In the genomic region with DNA sequence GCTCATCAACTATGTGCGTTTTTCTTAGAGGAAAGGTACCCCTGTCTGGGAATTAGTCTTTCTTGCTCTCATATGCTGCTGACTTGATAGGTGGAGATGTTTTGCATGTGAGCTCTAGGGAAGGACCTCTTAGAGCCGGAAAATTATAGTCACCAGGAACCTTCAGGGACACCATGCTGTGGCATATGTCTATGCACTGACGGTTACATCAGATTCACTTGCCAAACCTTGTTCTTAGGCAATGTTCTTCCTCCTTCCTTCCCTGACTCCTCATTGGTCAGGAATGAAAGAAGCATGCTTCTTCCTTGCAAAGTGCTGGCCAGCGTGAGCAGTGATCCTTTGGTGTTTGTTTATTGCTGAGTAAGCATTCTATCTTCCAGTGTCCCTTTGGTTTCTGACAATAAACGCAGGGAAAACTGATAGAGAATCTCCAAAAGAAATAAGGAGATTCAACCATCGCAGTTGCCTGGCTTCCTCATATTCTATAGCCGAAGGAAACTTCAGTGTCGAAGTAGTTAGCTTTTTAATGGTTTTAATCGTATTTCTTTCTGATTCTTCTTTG, we compare ENCODE assay signal across 15 mouse cellular contexts. TPM values are rescaled to one million over a fixed set of nuclear protein-coding genes. Genes with fewer than 3 reads are reported as not detected.
A peak's percentile ranks its signal among the peaks of the same experiment; 100 is the strongest.
DNase-seq lines count a peak whose midpoint lies in the region; ATAC-seq and TF ChIP-seq lines count a peak whose summit lies in the region.
"Had no signal": no experiment of that assay in that cellular context is flagged by ENCODE, and none has a peak within 500 bp of the region (broad histone marks: within the 10 kb centered on the region; RNA-seq: fewer than 3 reads in every experiment).

No protein-coding gene starts in this region.

- no peaks in the 10 kb centered on the region for H3K36me3 ChIP-seq in forebrain, postnatal 0 days (ENCODE audit: insufficient read depth)
- no peaks in the 10 kb centered on the region for H3K36me3 ChIP-seq in forebrain, embryonic 10.5 days (replicated peaks)
- peaks cover 9% of the 10 kb centered on the region; the same call in 1 of the 2 replicates for H3K36me3 ChIP-seq in limb, embryonic 12.5 days
- peaks cover 26% of the 10 kb centered on the region for H3K36me3 ChIP-seq in limb, embryonic 10.5 days
- peaks cover 0 to 5% of the 10 kb centered on the region in 2 experiments for H3K36me3 ChIP-seq in CH12.LX (replicated peaks in 1 of 2; ENCODE audit: control insufficient read depth in 1 of 2, insufficient read depth in 1 of 2, low read length in 1 of 2)
- no peaks in the 10 kb centered on the region for H3K36me3 ChIP-seq in liver, postnatal 0 days (replicated peaks; ENCODE audit: insufficient read depth, low read length)
- H3K36me3 ChIP-seq: hindbrain, embryonic 12.5 days; stomach, embryonic 15.5 days had no signal

- TF ChIP-seq POLR2A in CH12.LX (IDR thresholded peaks at IDR 0.05; ENCODE audit: low read depth, low read length): no peak

- H3K27ac ChIP-seq in forebrain, postnatal 0 days (ENCODE audit: low read depth, low read length): no peak overlapping the region
- no peak overlapping the region for H3K27ac ChIP-seq in forebrain, embryonic 10.5 days
- H3K27ac ChIP-seq in limb, embryonic 12.5 days: no peak overlapping the region
- no peak overlapping the region for H3K27ac ChIP-seq in limb, embryonic 10.5 days
- no peak overlapping the region for H3K27ac ChIP-seq in CH12.LX (ENCODE audit: insufficient read depth, low read depth)
- H3K27ac ChIP-seq in liver, postnatal 0 days (ENCODE audit: low read depth): no peak overlapping the region
- H3K27ac ChIP-seq: forebrain, embryonic 13.5 days; hindbrain, embryonic 12.5 days; stomach, embryonic 15.5 days had no signal

- no peak for TF ChIP-seq CTCF in forebrain, postnatal 0 days (IDR thresholded peaks at IDR 0.05; ENCODE audit: low read depth)
- no peak for TF ChIP-seq CTCF in CH12.LX (conservative IDR thresholded peaks at IDR 0.05 in 1 of 2, IDR thresholded peaks at IDR 0.05 in 1 of 2; ENCODE audit: low read depth in 2 of 2, low read length in 2 of 2)
- no peak for TF ChIP-seq CTCF in liver, postnatal 0 days (IDR thresholded peaks at IDR 0.05; ENCODE audit: low read depth)

- H3K9ac ChIP-seq in forebrain, postnatal 0 days: no peak overlapping the region
- H3K9ac ChIP-seq in limb, embryonic 12.5 days (replicated peaks): no peak overlapping the region
- no peak overlapping the region for H3K9ac ChIP-seq in CH12.LX (ENCODE audit: insufficient read depth, low read depth)
- no peak overlapping the region for H3K9ac ChIP-seq in liver, postnatal 0 days (replicated peaks)
- H3K9ac ChIP-seq: hindbrain, embryonic 12.5 days; stomach, embryonic 15.5 days had no signal

- TF ChIP-seq RAD21 in CH12.LX (IDR thresholded peaks at IDR 0.05; ENCODE audit: low read depth, low read length): no peak

- H3K27me3 ChIP-seq in forebrain, postnatal 0 days (ENCODE audit: insufficient read depth, low read length): no peaks in the 10 kb centered on the region
- H3K27me3 ChIP-seq in forebrain, embryonic 10.5 days (ENCODE audit: poor library complexity, severe bottlenecking): peaks cover 45% of the 10 kb centered on the region
- no peaks in the 10 kb centered on the region for H3K27me3 ChIP-seq in limb, embryonic 12.5 days
- no peaks in the 10 kb centered on the region for H3K27me3 ChIP-seq in limb, embryonic 10.5 days (ENCODE audit: low read depth, poor library complexity, severe bottlenecking)
- no peaks in the 10 kb centered on the region for H3K27me3 ChIP-seq in CH12.LX (replicated peaks)
- no peaks in the 10 kb centered on the region for H3K27me3 ChIP-seq in liver, postnatal 0 days (ENCODE audit: insufficient read depth, low read length)
- H3K27me3 ChIP-seq: Patski; stomach, embryonic 15.5 days had no signal

- TF ChIP-seq EP300 in CH12.LX (IDR thresholded peaks at IDR 0.05; ENCODE audit: low read length): no peak; the same call in 1 of the 2 replicates
- 0 out of 2 replicates have a peak, but pooled peaks have one; percentile 22 for TF ChIP-seq EP300 in liver, postnatal 0 days (IDR thresholded peaks at IDR 0.05; ENCODE audit: low read depth)

- in situ Hi-C loops in CH12.LX (cut with MboI; ENCODE audit: low pct_ligation_motif_present, low pct_unique_long_range_greater_than_20kb, low sequenced_read_pairs): loop anchor here (10.0 kb wide), 1 partner anchor 98 kb away; no protein-coding TSS in a partner anchor

- 69% methylated on average over 9 of the region's 9 CpGs for WGBS in forebrain, postnatal 0 days
- WGBS in forebrain, embryonic 10.5 days: 92% methylated on average over 9 of the region's 9 CpGs
- 86% methylated on average over 9 of the region's 9 CpGs for WGBS in limb, embryonic 12.5 days
- WGBS in limb, embryonic 10.5 days: 90% methylated on average over 9 of the region's 9 CpGs
- 67% methylated on average over 9 of the region's 9 CpGs for WGBS in liver, postnatal 0 days (ENCODE audit: insufficient replicate concordance)

- no peak overlapping the region for H3K4me3 ChIP-seq in forebrain, postnatal 0 days (ENCODE audit: low read depth, low read length)
- no peak overlapping the region for H3K4me3 ChIP-seq in forebrain, embryonic 10.5 days
- no peak overlapping the region for H3K4me3 ChIP-seq in limb, embryonic 12.5 days (replicated peaks)
- no peak overlapping the region for H3K4me3 ChIP-seq in limb, embryonic 10.5 days
- no peak overlapping the region for H3K4me3 ChIP-seq in CH12.LX (replicated peaks in 1 of 3; ENCODE audit: low read depth in 2 of 3, low read length in 2 of 3, poor library complexity in 1 of 3)
- H3K4me3 ChIP-seq in liver, postnatal 0 days (ENCODE audit: low read depth, low read length): no peak overlapping the region
- H3K4me3 ChIP-seq: forebrain, embryonic 13.5 days; hindbrain, embryonic 12.5 days; stomach, embryonic 15.5 days had no signal

- peak overlapping the region; percentile 82 for H3K4me2 ChIP-seq in forebrain, postnatal 0 days (ENCODE audit: low read depth)
- peak overlapping the region; percentile 72; the same call in 1 of the 2 replicates for H3K4me2 ChIP-seq in limb, embryonic 12.5 days
- no peak overlapping the region for H3K4me2 ChIP-seq in CH12.LX (ENCODE audit: insufficient read depth, low read depth, poor library complexity, severe bottlenecking)
- peak overlapping the region; percentile 81; the same call in 1 of the 2 replicates for H3K4me2 ChIP-seq in liver, postnatal 0 days (ENCODE audit: low read depth, low read length)
- H3K4me2 ChIP-seq: hindbrain, embryonic 12.5 days; stomach, embryonic 15.5 days had no signal

- H3K9me3 ChIP-seq in forebrain, postnatal 0 days (ENCODE audit: low read length): no peaks in the 10 kb centered on the region
- no peaks in the 10 kb centered on the region for H3K9me3 ChIP-seq in forebrain, embryonic 10.5 days
- H3K9me3 ChIP-seq in limb, embryonic 12.5 days: no peaks in the 10 kb centered on the region
- no peaks in the 10 kb centered on the region for H3K9me3 ChIP-seq in limb, embryonic 10.5 days (replicated peaks)
- H3K9me3 ChIP-seq in CH12.LX (replicated peaks; ENCODE audit: low read length): no peaks in the 10 kb centered on the region
- no peaks in the 10 kb centered on the region for H3K9me3 ChIP-seq in liver, postnatal 0 days (ENCODE audit: low read length)
- H3K9me3 ChIP-seq: forebrain, embryonic 13.5 days; hindbrain, embryonic 12.5 days; stomach, embryonic 15.5 days had no signal

- no peak for DNase-seq in forebrain, postnatal 0 days
- no peak for DNase-seq in forebrain, embryonic 10.5 days (ENCODE audit: extremely low spot score, low spot score)
- DNase-seq in limb, embryonic 10.5 days (ENCODE audit: low spot score): no peak
- peak; percentile 51 for DNase-seq in CH12.LX (ENCODE audit: extremely low read depth)
- no peak for DNase-seq in liver, postnatal 0 days
- DNase-seq in thymus, postnatal 4 days: no peak
- no peak for DNase-seq in cerebellum, postnatal 14 days
- DNase-seq: gastrocnemius, postnatal 14 days; kidney, adult 9 months; layer of hippocampus, adult 9-11 months had no signal

- no peak for ATAC-seq in forebrain, postnatal 0 days
- no peak for ATAC-seq in limb, embryonic 12.5 days (ENCODE audit: insufficient number of reproducible peaks, insufficient read depth, low FRiP score, low TSS enrichment, low read depth)
- no peak for ATAC-seq in liver, postnatal 0 days
- ATAC-seq: forebrain, embryonic 13.5 days; Patski had no signal

- dilution Hi-C loops in CH12.LX (cut with MboI; ENCODE audit: extremely low pct_ligation_motif_present, extremely low pct_unique_long_range_greater_than_20kb, low sequenced_read_pairs): no loop called here

- no peaks in the 10 kb centered on the region for H3K79me2 ChIP-seq in CH12.LX (replicated peaks; ENCODE audit: control insufficient read depth, extremely low read depth, insufficient read depth, poor library complexity, severe bottlenecking)

- H3K4me1 ChIP-seq in forebrain, postnatal 0 days (ENCODE audit: insufficient read depth): 0 out of 2 replicates have a peak, but pooled peaks cover 10% of the 10 kb centered on the region
- H3K4me1 ChIP-seq in forebrain, embryonic 10.5 days: peaks cover 54% of the 10 kb centered on the region
- peaks cover 56% of the 10 kb centered on the region for H3K4me1 ChIP-seq in limb, embryonic 12.5 days (replicated peaks)
- H3K4me1 ChIP-seq in limb, embryonic 10.5 days: peaks cover 47% of the 10 kb centered on the region
- H3K4me1 ChIP-seq in CH12.LX (ENCODE audit: control insufficient read depth in 1 of 2, insufficient read depth in 2 of 2): peaks cover 6 to 31% of the 10 kb centered on the region in 2 experiments; a peak in 3 of 4 replicates
- peaks cover 57% of the 10 kb centered on the region for H3K4me1 ChIP-seq in liver, postnatal 0 days (ENCODE audit: insufficient read depth)

TF ChIP-seq in CH12.LX, 34 proteins besides CTCF, POLR2A, EP300 and RAD21:
- peak; percentile 25; the same call in 1 of the 2 replicates for TF ChIP-seq BHLHE40 (IDR thresholded peaks at IDR 0.05; ENCODE audit: low read depth, low read length)
- no peak for TF ChIP-seq UBTF (IDR thresholded peaks at IDR 0.05; ENCODE audit: low read depth, low read length)
- peak; percentile 67 for TF ChIP-seq ETS1 (conservative IDR thresholded peaks at IDR 0.05; ENCODE audit: low read depth, low read length)
- peak; percentile 94 for TF ChIP-seq MAFK (IDR thresholded peaks at IDR 0.05; ENCODE audit: insufficient replicate concordance, low read length)

RNA-seq across cellular contexts. Expression of a gene that starts 5.0 kb away (rescaled TPM):
- total RNA-seq in forebrain, postnatal 0 days (2014; rRNA removed): 16.3 and 16.5 TPM in 2 replicates
- 14.8 and 16.8 TPM in 2 replicates for polyA plus RNA-seq in forebrain, postnatal 0 days (2015; fragmentation: Nextera tagmentation; extraction: Ambion mirVana)
- polyA plus RNA-seq in forebrain, embryonic 10.5 days (2016; fragmentation: Nextera tagmentation; extraction: Ambion mirVana): 11.6 and 14.2 TPM in 2 replicates
- polyA plus RNA-seq in limb, embryonic 12.5 days (2016; fragmentation: Nextera tagmentation; extraction: Ambion mirVana): 24.1 and 24.3 TPM in 2 replicates
- polyA plus RNA-seq in limb, embryonic 10.5 days (2016; fragmentation: Nextera tagmentation; extraction: Ambion mirVana): 19.2 and 22.9 TPM in 2 replicates
- 2.2 and 2.9 TPM in 2 replicates for total RNA-seq in CH12.LX (2012; rRNA removed)
- 2.3 and 2.5 TPM in 2 replicates for total RNA-seq in CH12.LX (2014; rRNA removed)
- polyA plus RNA-seq in CH12.LX (2012; ENCODE audit: insufficient read length, low read depth): 1.3 and 1.9 TPM in 2 replicates
- polyA plus RNA-seq in liver, postnatal 0 days (2015; fragmentation: Nextera tagmentation; extraction: Ambion mirVana): 7.6 and 7.8 TPM in 2 replicates
